Comparison of ENCODE assay signal across 8 mouse cellular contexts in genomic region chr9:70257289-70258101, GRCm38 (mm10). TPM values are rescaled to one million over a fixed set of nuclear protein-coding genes. Genes with fewer than 3 reads are reported as not detected.
DNase-seq lines count a peak whose midpoint lies in the region; ATAC-seq and TF ChIP-seq lines count a peak whose summit lies in the region.

No protein-coding gene starts in this region.

- peak; percentile 24 for DNase-seq in forebrain, postnatal 0 days
- DNase-seq in hindbrain, postnatal 0 days (ENCODE audit: low spot score): peak; percentile 43
- DNase-seq in lung, postnatal 25 days (ENCODE audit: low spot score): peak; percentile 67
- no peak for DNase-seq in frontal cortex, postnatal 36 days (ENCODE audit: low spot score in 2 of 2)
- no peak for DNase-seq in right cerebral cortex, postnatal 10 days (ENCODE audit: low spot score in 2 of 2)
- DNase-seq in cerebellum, adult 11 months: no peak

- no peak overlapping the region for H3K27ac ChIP-seq in forebrain, postnatal 0 days (ENCODE audit: low read depth, low read length)
- H3K27ac ChIP-seq in forebrain, embryonic 13.5 days: no peak overlapping the region
- no peak overlapping the region for H3K27ac ChIP-seq in hindbrain, postnatal 0 days

- 62% methylated on average over 13 of the region's 13 CpGs for WGBS in forebrain, postnatal 0 days
- WGBS in forebrain, embryonic 13.5 days: 58% methylated on average over 13 of the region's 13 CpGs
- WGBS in hindbrain, postnatal 0 days: 54% methylated on average over 13 of the region's 13 CpGs

- H3K27me3 ChIP-seq in forebrain, postnatal 0 days (ENCODE audit: insufficient read depth, low read length): no peaks in the 10 kb centered on the region
- no peaks in the 10 kb centered on the region for H3K27me3 ChIP-seq in forebrain, embryonic 13.5 days
- H3K27me3 ChIP-seq in hindbrain, postnatal 0 days (ENCODE audit: insufficient read depth, low read length): no peaks in the 10 kb centered on the region

- no peak for TF ChIP-seq CTCF in forebrain, postnatal 0 days (IDR thresholded peaks at IDR 0.05; ENCODE audit: low read depth)
- TF ChIP-seq CTCF in hindbrain, postnatal 0 days (IDR thresholded peaks at IDR 0.05; ENCODE audit: low read depth): no peak

- no peak overlapping the region for H3K4me3 ChIP-seq in forebrain, postnatal 0 days (ENCODE audit: low read depth, low read length)
- H3K4me3 ChIP-seq in forebrain, embryonic 13.5 days: no peak overlapping the region
- no peak overlapping the region for H3K4me3 ChIP-seq in hindbrain, postnatal 0 days (ENCODE audit: low read length)

- H3K4me1 ChIP-seq in forebrain, postnatal 0 days (ENCODE audit: insufficient read depth): no peaks in the 10 kb centered on the region
- H3K4me1 ChIP-seq in forebrain, embryonic 13.5 days: peaks cover 5% of the 10 kb centered on the region
- peaks cover 7% of the 10 kb centered on the region; the same call in 1 of the 2 replicates for H3K4me1 ChIP-seq in hindbrain, postnatal 0 days (ENCODE audit: insufficient read depth, low read length)

- no peak overlapping the region for H3K9ac ChIP-seq in forebrain, postnatal 0 days
- no peak overlapping the region for H3K9ac ChIP-seq in forebrain, embryonic 13.5 days
- no peak overlapping the region for H3K9ac ChIP-seq in hindbrain, postnatal 0 days (replicated peaks; ENCODE audit: low read length)

- H3K36me3 ChIP-seq in forebrain, postnatal 0 days (ENCODE audit: insufficient read depth): no peaks in the 10 kb centered on the region
- no peaks in the 10 kb centered on the region for H3K36me3 ChIP-seq in forebrain, embryonic 13.5 days (ENCODE audit: poor library complexity, severe bottlenecking)
- no peaks in the 10 kb centered on the region for H3K36me3 ChIP-seq in hindbrain, postnatal 0 days (ENCODE audit: insufficient read depth, low read length)

- H3K4me2 ChIP-seq in forebrain, postnatal 0 days (ENCODE audit: low read depth): no peak overlapping the region
- no peak overlapping the region for H3K4me2 ChIP-seq in forebrain, embryonic 13.5 days
- H3K4me2 ChIP-seq in hindbrain, postnatal 0 days (ENCODE audit: low read depth, low read length): no peak overlapping the region

- H3K9me3 ChIP-seq in forebrain, postnatal 0 days (ENCODE audit: low read length): no peaks in the 10 kb centered on the region
- no peaks in the 10 kb centered on the region for H3K9me3 ChIP-seq in forebrain, embryonic 13.5 days (replicated peaks)
- no peaks in the 10 kb centered on the region for H3K9me3 ChIP-seq in hindbrain, postnatal 0 days (ENCODE audit: low read length)

- no peak for ATAC-seq in forebrain, postnatal 0 days
- no peak for ATAC-seq in forebrain, embryonic 13.5 days
- ATAC-seq in activated CD4-positive, CD25-positive, alpha-beta regulatory T cell, adult 4 months: peak; percentile 66
- ATAC-seq in hindbrain, postnatal 0 days: no peak

RNA-seq across cellular contexts. Expression of gene Myo1e, which starts 50.3 kb away (rescaled TPM):
- total RNA-seq in forebrain, postnatal 0 days (2014; rRNA removed): 4.6 and 6.2 TPM in 2 replicates
- 2.2 and 3.6 TPM in 2 replicates for polyA plus RNA-seq in forebrain, postnatal 0 days (2015; fragmentation: Nextera tagmentation; extraction: Ambion mirVana)
- 5.1 and 6.9 TPM in 2 replicates for polyA plus RNA-seq in forebrain, embryonic 13.5 days (2015; fragmentation: Nextera tagmentation; extraction: Ambion mirVana)
- polyA plus RNA-seq in activated CD4-positive, CD25-positive, alpha-beta regulatory T cell, adult 4 months (2017; shearing (Covaris generic)): 10 to 100 TPM; 25.8 to 27.8 TPM
- 5.7 and 8.9 TPM in 2 replicates for total RNA-seq in hindbrain, postnatal 0 days (2014; rRNA removed)
- polyA plus RNA-seq in hindbrain, postnatal 0 days (2015; fragmentation: Nextera tagmentation; extraction: Ambion mirVana): 5.4 and 6.5 TPM in 2 replicates

Comparison
In these comparisons a context has a peak if more than half of its experiments do, and no peak if none do; other contexts are left out.
1. DNase-seq: peak in forebrain, postnatal 0 days (single experiment), hindbrain, postnatal 0 days (single experiment) and lung, postnatal 25 days (single experiment); none in frontal cortex, postnatal 36 days (0 of 2), right cerebral cortex, postnatal 10 days (0 of 2) and cerebellum, adult 11 months (single experiment).